Mouse (Mus musculus) 3134 (cell line): Measurements from ENCODE around the gene Myo18a.

ENCODE experiments used
- DNase-seq: peaks from one replicate; pipeline ENCODE4 v3.0.0-alpha.2; 2011; ENCODE audit warnings: low spot score; ENCODE audit not compliant: insufficient read length; ENCODE audit errors: extremely low read depth

Myo18a gene

DNA sequence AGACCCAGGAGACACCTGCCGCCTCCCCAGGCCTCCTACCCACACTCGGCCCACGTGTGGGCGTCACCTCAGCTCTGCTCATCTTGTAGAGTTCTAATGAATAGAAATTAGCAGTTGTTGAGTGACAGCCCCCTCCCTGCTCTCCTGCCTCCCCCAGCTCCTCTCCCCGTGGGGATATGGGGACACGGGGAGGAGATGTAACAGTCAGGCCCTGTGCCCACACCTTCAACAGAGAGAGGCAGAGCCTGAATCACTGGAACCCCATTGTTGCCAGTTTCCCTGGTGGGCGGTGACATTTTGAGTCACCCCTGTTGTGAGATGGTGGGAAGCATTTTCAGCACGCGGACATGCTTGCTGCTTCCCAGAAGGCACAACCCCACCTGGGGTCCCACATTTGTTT is 97.9 kb downstream of the Myo18a start:
- DNase-seq: no peak

DNA sequence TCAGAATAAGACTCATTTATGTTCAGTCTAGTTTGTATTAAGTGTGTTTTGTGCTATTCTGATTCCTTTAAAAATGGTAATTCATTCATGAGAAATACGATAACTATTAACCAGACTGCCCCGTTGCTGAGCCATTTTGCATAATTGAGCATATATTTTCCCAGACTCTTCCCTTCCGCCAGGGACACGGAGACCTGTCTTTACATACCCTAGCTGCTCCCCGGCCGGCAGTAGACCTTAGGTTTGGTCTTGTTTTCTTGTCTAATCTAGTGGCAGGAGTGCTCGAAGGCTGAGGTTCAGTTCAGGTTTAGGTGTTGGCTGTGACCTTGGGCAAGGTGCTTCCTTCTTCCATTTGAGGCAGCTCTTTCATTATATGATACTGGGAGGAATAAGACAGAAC is 99.8 kb downstream of the Myo18a start:
- DNase-seq: no peak

- no peak for DNase-seq
Measured at GRCm38 (mm10) chr11:77864771-77865170, 101.7 kb downstream of the Myo18a start.

DNA sequence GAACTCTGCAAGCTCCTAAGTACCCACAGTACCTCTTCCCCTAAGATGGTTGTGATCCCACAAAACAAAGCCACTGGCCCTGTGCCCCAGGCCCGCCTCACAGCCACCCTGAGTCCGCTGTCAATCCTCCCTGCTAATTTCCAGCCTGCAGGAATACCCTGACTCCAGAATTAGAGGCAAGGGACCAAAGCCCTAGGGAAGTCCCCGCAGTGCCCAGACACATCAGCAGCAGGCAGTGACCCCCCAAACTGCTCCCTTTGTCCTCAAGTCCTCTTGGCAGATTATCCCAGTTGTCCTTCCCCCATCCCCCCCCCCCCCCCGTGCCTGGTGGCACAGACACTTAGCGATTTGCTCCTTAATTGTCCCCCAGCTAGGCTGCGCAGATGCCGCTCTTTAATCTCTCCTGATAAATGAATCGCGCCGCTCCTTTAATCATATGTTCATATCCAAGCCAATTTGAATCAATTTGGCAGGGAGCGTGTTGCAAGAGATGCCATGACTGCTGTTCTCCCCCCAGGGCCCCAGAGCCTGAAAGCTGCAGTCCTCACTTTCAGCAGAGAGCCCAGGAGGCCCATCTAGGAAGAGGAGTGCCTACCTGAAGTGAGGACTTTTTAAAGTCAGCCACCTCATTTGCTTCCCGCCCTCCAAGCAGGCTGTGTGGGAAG is 104.5 kb downstream of the Myo18a start:
- DNase-seq: no peak

DNA sequence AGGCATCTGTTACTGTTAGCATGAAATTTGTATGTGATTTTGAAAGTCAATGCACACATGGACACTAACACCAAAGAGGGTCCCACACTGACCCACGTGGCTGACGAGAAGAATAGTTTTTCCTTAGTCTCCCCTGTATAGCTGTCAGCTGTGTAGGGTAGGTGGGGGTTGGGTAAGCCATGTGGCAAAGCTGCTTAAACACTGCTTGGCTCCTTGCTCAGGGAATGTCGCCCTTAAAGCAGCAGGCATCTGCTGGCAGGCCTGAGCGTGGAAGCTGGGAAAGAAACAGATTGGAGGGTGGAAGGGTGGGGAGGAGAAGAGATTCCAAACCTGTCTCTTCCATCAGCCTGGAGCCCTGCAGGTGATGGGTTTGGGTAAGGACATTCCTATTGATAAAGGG is 108.4 kb downstream of the Myo18a start:
- DNase-seq: no peak

GRCm38 (mm10) chr11:77872236-77872635 is 109.2 kb downstream of the Myo18a start:
- no peak for DNase-seq

DNA sequence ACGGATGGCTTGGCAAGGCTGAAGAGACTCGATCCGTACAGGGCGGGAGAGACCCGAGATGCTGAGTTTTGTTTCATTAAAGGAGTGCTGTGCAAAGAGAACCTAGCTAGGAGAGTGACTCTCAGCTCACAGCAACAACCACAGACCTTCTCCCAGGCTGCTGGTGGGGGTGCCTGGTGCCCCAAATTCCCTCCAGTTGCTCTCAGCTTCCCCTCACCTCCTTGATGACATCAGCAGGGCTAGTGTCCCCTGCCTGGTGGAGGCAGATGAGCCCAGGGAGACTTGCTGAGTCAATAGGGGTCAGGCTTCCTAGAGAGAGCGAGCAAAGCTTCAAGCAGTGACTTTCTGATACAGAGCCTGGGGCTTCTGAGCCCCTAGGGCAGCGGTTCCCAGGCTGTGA is 109.6 kb downstream of the Myo18a start:
- no peak for DNase-seq

DNA sequence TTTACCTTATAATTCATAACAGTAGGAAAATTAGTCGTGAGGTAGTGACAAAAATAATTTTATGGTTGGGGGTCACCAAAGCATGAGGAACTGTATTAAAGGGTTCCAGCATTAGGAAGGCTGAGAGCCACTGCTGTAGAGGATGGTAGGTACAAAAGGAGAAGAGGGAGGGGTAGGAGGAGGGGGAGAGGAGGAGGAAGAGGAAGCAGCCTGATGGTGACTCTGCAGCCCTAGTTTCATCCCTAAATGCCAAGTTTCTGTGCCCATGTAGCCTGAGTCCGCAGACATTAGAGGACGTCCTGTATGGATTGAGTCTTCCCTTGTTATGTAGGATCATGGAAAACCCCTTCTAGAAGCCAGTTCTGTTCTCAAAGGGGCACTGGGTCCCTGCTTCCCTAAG is 110.1 kb downstream of the Myo18a start:
- no peak for DNase-seq

DNA sequence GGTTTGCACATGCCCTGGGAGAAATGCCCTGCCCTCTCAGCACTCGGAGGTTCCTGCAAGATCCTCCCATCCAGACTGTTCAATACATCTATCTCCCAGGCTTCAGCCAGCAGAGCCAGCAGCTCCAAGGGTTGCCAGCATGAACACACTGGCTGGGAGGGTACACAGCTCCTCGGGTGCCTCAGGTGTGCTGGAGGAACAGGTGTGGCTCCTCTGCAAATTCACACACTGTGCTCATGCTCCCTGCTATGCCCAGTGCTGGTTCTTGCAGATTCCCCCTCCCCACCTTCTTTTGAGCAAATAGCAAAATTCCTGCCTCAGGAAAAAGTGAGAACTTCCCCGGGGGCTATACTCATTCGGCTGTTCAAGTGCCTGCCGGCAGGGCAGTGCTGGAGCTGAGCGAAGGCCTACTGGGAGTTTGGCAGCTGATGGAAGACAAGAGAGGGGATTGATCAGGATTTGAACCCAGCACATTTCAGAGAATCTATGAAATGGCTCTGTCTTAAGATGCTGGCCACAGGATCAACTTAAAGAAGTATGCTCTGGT is 111.7 kb downstream of the Myo18a start:
- no peak for DNase-seq

GRCm38 (mm10) chr11:77875269-77875668 is 112.2 kb downstream of the Myo18a start:
- DNase-seq: no peak

DNA sequence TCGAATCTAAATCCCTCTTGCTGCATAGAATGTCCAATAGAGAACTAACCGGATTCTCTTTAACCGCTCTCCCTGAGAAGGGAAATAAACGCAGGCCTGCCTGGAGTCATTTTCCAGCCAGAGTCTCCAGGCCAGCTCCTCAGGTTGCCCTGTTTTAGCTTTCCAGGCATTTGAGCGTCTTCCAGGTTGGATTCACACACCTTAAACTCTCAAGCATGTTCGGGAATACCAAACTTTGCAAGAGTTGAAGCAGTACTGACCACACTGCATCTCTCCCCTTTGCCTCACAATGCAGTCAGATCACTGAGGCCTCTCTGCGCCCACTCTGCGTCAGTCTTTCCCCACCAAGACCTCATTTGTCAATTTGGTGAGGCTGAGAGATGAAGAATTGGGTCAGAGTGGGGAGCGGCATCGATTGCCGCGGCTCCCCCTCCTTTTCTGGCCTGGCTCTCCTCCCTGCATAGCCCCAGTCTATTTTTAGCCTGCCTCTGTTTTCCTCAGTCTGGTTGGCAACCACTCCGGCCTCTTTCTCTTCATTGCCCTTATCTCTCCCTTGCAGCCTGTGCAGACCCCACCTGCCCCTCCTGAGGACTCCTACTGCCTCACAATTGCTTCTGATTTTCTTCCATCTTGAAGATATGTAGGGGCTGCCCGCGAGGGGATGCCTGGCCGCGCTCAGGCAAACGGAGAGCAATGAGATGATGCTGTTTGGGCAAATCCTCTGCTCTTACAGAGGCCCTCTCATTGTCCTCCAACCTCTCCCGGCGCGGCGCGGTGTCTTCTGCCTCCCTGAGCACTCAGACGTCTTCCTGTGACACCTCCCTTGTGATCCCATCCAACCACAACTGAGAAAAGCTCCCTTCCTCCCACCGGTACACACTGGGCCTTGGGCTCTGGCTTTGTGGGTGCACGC is 113.1 kb downstream of the Myo18a start:
- DNase-seq: no peak

- no peak for DNase-seq
Measured at GRCm38 (mm10) chr11:77876760-77877148, 113.7 kb downstream of the Myo18a start.

DNA sequence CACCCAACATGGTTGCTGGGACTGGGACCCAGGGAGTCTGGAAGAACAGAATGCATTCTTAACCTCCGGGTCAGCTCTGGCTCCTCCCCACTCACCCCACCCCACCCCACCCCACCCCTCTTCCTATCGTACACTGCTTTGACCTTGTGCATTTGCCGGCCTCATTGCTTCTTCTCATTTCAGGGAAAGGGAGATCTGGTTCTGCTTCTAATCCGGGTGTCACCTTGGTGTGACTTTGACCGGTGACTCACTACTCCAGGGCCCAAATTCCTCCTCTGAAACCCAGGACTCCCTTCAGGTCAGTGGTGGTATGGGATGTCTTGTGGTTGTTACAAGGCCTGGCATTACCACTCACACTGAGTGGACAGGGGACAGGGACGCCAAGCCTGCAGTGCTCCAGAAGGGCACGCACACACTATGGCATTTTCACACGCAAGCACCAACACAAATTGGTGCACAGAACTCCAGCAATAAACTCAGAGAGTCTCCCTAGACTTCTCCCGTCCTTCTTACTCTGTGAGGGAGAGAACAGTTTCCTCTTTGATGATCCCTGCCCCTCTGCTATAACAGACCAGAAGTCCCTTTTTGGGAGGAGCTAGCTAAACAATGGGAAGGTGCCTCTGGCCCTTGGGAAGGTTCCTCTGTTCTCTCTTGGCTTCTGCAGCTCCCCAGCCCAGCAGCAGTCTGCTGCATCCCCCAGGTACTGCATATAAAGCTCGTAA is 121.6 kb downstream of the Myo18a start:
- DNase-seq: no peak

GRCm38 (mm10) chr11:77885246-77885575 is 122.2 kb downstream of the Myo18a start:
- no peak for DNase-seq

DNA sequence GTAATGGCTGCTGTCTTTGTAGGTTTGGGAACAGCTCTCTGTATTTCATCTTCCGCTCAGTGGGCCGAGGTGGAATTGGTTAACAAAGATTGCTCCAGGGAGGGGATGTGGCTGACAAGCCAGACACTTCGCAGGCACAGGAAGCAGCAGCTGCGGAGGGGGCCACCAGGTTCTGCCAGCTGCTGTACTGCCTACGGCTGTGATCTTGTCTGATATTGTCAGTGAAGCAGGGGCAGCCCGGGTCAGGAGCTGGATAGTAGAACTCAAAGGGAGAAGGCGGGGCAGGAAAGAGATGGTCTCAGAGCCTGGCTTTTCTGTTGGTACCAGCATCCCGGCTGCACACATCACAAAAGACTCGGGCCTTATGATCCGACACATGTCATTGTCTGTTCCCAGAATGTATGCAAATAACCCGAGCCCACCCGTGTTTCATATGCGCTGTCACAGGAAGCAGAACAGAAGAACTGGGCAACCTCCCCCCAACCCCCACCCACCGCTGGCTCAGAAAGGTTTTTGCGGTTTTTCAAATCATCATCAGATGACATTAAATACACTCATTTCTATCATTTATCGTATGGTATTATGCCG is 124.4 kb downstream of the Myo18a start:
- DNase-seq: no peak

DNA sequence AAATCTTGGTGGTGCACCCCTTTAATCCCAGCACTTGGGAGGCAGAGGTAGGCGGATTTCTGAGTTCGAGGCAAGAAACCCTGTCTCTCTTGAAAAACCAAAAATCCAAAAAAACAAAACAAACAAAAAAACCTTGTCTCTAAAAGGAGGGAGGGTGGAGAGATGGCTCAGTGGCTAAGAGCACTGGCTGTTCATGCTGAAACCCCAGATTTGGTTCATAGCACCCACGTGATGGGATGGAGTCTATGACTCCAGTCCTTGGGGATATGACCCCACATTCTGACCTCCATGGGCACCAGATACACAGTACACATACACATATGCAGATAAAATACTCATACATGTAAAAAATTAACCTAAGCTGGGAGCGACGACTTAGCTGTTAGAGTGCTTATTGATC is 125.8 kb downstream of the Myo18a start:
- no peak for DNase-seq

DNA sequence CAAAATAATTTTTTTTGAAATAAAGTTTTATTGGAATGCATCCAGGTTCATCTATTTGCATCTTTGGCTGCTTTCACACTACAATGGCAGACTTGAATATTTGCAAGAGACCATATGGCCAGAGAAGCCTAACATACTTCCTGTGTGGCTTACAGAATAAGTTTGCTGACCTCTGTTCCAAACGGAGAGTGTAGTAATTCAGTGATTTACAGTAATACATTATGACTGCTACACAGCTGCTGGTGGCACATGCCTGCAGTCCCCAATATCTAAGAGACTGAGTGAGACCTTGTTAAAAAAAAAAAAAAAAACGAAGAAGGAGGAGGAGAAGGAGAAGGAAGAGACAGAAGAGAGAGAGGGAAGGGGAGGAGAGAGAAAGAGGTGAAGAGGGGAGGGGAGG is 126.4 kb downstream of the Myo18a start:
- DNase-seq: no peak

GRCm38 (mm10) chr11:77890648-77891258 is 127.7 kb downstream of the Myo18a start:
- no peak for DNase-seq

GRCm38 (mm10) chr11:77892883-77893282 is 129.8 kb downstream of the Myo18a start:
- DNase-seq: no peak

- no peak for DNase-seq
Measured at GRCm38 (mm10) chr11:77893283-77893682, 130.2 kb downstream of the Myo18a start.
